Mouse (Mus musculus): ENCODE results near the gene Baz1b. TPM values are rescaled to one million over a fixed set of nuclear protein-coding genes. Genes with fewer than 3 reads are reported as not detected.
A peak's percentile ranks its signal among the peaks of the same experiment; 100 is the strongest.

The Baz1b gene
- polyA plus RNA-seq, 1 experiment, result 18.7 TPM

- Histone ChIP-seq H3K4me3 (ENCODE audit: insufficient read depth, low read depth, low read length) (peak overlapping the region; percentile 92), H3K4me1 (ENCODE audit: control insufficient read depth, insufficient read depth, low read length) (no peaks in the 10 kb centered on the region; the same call in 1 of the 2 replicates), H3K27ac (ENCODE audit: insufficient read depth, low read depth, low read length) (no peak overlapping the region), H3K27me3 (replicated peaks; ENCODE audit: control insufficient read depth, insufficient read depth, low read length) (no peaks in the 10 kb centered on the region), H3K36me3 (ENCODE audit: control insufficient read depth, insufficient read depth, low read length) (no peaks in the 10 kb centered on the region; the same call in none of the 2 replicates)
- no peak for DNase-seq
- no peak for TF ChIP-seq POLR2A (IDR thresholded peaks at IDR 0.05; ENCODE audit: low read depth, low read length)
- TF ChIP-seq CTCF (conservative IDR thresholded peaks at IDR 0.05; ENCODE audit: insufficient read depth, insufficient read length, low read depth, low read length), result no peak
- whole genome bisulfite sequencing, result under 1% methylated on average over 23 of the region's 23 CpGs
Observed at GRCm38 (mm10) chr5:135149820-135150178, 37.3 kb upstream of the Baz1b start.

GRCm38 (mm10) chr5:135156496-135156895 is 30.6 kb upstream of the Baz1b start:
- no peak for DNase-seq
- WGBS, result 96% methylated on average over 4 of the region's 4 CpGs
- H3K4me1 ChIP-seq (ENCODE audit: control insufficient read depth, insufficient read depth, low read length), result 0 out of 2 replicates have a peak, but pooled peaks cover 2% of the 10 kb centered on the region
- no peaks in the 10 kb centered on the region for H3K27me3 ChIP-seq (replicated peaks; ENCODE audit: control insufficient read depth, insufficient read depth, low read length)
- no peak overlapping the region for H3K27ac ChIP-seq (ENCODE audit: insufficient read depth, low read depth, low read length)
- TF ChIP-seq POLR2A (IDR thresholded peaks at IDR 0.05; ENCODE audit: low read depth, low read length) (no peak), CTCF (conservative IDR thresholded peaks at IDR 0.05; ENCODE audit: insufficient read depth, insufficient read length, low read depth, low read length) (no peak)
- H3K4me3 ChIP-seq (ENCODE audit: insufficient read depth, low read depth, low read length), result no peak overlapping the region
- no peaks in the 10 kb centered on the region; the same call in none of the 2 replicates for H3K36me3 ChIP-seq (ENCODE audit: control insufficient read depth, insufficient read depth, low read length)

GRCm38 (mm10) chr5:135161221-135161620 is 25.8 kb upstream of the Baz1b start:
- no peaks in the 10 kb centered on the region for H3K27me3 ChIP-seq (replicated peaks; ENCODE audit: control insufficient read depth, insufficient read depth, low read length)
- peak; percentile 40 for DNase-seq
- H3K27ac ChIP-seq (ENCODE audit: insufficient read depth, low read depth, low read length), result no peak overlapping the region
- no peak overlapping the region for H3K4me3 ChIP-seq (ENCODE audit: insufficient read depth, low read depth, low read length)
- TF ChIP-seq POLR2A (IDR thresholded peaks at IDR 0.05; ENCODE audit: low read depth, low read length), result no peak
- TF ChIP-seq CTCF (conservative IDR thresholded peaks at IDR 0.05; ENCODE audit: insufficient read depth, insufficient read length, low read depth, low read length), result no peak
- 87% methylated on average over 4 of the region's 4 CpGs for WGBS
- peaks cover 17% of the 10 kb centered on the region; the same call in 1 of the 2 replicates for H3K4me1 ChIP-seq (ENCODE audit: control insufficient read depth, insufficient read depth, low read length)
- H3K36me3 ChIP-seq (ENCODE audit: control insufficient read depth, insufficient read depth, low read length), result no peaks in the 10 kb centered on the region; the same call in 1 of the 2 replicates

GRCm38 (mm10) chr5:135161650-135162049 is 25.4 kb upstream of the Baz1b start:
- DNase-seq, result no peak
- WGBS, result 79% methylated on average over 7 of the region's 7 CpGs
- no peak for TF ChIP-seq CTCF (conservative IDR thresholded peaks at IDR 0.05; ENCODE audit: insufficient read depth, insufficient read length, low read depth, low read length)
- no peak for TF ChIP-seq POLR2A (IDR thresholded peaks at IDR 0.05; ENCODE audit: low read depth, low read length)
- Histone ChIP-seq H3K36me3 (ENCODE audit: control insufficient read depth, insufficient read depth, low read length) (no peaks in the 10 kb centered on the region; the same call in 1 of the 2 replicates), H3K27ac (ENCODE audit: insufficient read depth, low read depth, low read length) (peak overlapping the region; percentile 53; the same call in 1 of the 2 replicates), H3K27me3 (replicated peaks; ENCODE audit: control insufficient read depth, insufficient read depth, low read length) (no peaks in the 10 kb centered on the region), H3K4me1 (ENCODE audit: control insufficient read depth, insufficient read depth, low read length) (peaks cover 17% of the 10 kb centered on the region; the same call in 1 of the 2 replicates), H3K4me3 (ENCODE audit: insufficient read depth, low read depth, low read length) (no peak overlapping the region)

- 42% methylated on average over 8 of the region's 8 CpGs for WGBS
- Histone ChIP-seq H3K4me3 (ENCODE audit: insufficient read depth, low read depth, low read length) (no peak overlapping the region), H3K4me1 (ENCODE audit: control insufficient read depth, insufficient read depth, low read length) (peaks cover 17% of the 10 kb centered on the region; the same call in 1 of the 2 replicates), H3K27me3 (replicated peaks; ENCODE audit: control insufficient read depth, insufficient read depth, low read length) (no peaks in the 10 kb centered on the region), H3K27ac (ENCODE audit: insufficient read depth, low read depth, low read length) (peak overlapping the region; percentile 53), H3K36me3 (ENCODE audit: control insufficient read depth, insufficient read depth, low read length) (no peaks in the 10 kb centered on the region; the same call in 1 of the 2 replicates)
- TF ChIP-seq CTCF (conservative IDR thresholded peaks at IDR 0.05; ENCODE audit: insufficient read depth, insufficient read length, low read depth, low read length) (no peak), POLR2A (IDR thresholded peaks at IDR 0.05; ENCODE audit: low read depth, low read length) (no peak)
- DNase-seq, result peak; percentile 83
Observed at GRCm38 (mm10) chr5:135162361-135162760, 24.7 kb upstream of the Baz1b start.

- peak overlapping the region; percentile 53 for H3K27ac ChIP-seq (ENCODE audit: insufficient read depth, low read depth, low read length)
- no peaks in the 10 kb centered on the region; the same call in 1 of the 2 replicates for H3K36me3 ChIP-seq (ENCODE audit: control insufficient read depth, insufficient read depth, low read length)
- TF ChIP-seq CTCF (conservative IDR thresholded peaks at IDR 0.05; ENCODE audit: insufficient read depth, insufficient read length, low read depth, low read length), result no peak
- TF ChIP-seq POLR2A (IDR thresholded peaks at IDR 0.05; ENCODE audit: low read depth, low read length), result no peak
- peak; percentile 68 for DNase-seq
- H3K27me3 ChIP-seq (replicated peaks; ENCODE audit: control insufficient read depth, insufficient read depth, low read length), result no peaks in the 10 kb centered on the region
- 42% methylated on average over 6 of the region's 6 CpGs for WGBS
- peaks cover 17% of the 10 kb centered on the region; the same call in 1 of the 2 replicates for H3K4me1 ChIP-seq (ENCODE audit: control insufficient read depth, insufficient read depth, low read length)
- H3K4me3 ChIP-seq (ENCODE audit: insufficient read depth, low read depth, low read length), result no peak overlapping the region
Observed at GRCm38 (mm10) chr5:135162821-135163220, 24.2 kb upstream of the Baz1b start.

- H3K4me1 ChIP-seq (ENCODE audit: control insufficient read depth, insufficient read depth, low read length), result peaks cover 13% of the 10 kb centered on the region; the same call in 1 of the 2 replicates
- H3K36me3 ChIP-seq (ENCODE audit: control insufficient read depth, insufficient read depth, low read length), result no peaks in the 10 kb centered on the region; the same call in 1 of the 2 replicates
- no peaks in the 10 kb centered on the region for H3K27me3 ChIP-seq (replicated peaks; ENCODE audit: control insufficient read depth, insufficient read depth, low read length)
- H3K27ac ChIP-seq (ENCODE audit: insufficient read depth, low read depth, low read length), result no peak overlapping the region
- TF ChIP-seq POLR2A (IDR thresholded peaks at IDR 0.05; ENCODE audit: low read depth, low read length) (no peak), CTCF (conservative IDR thresholded peaks at IDR 0.05; ENCODE audit: insufficient read depth, insufficient read length, low read depth, low read length) (no peak)
- WGBS, result 56% methylated on average over 4 of the region's 4 CpGs
- no peak overlapping the region for H3K4me3 ChIP-seq (ENCODE audit: insufficient read depth, low read depth, low read length)
- DNase-seq, result no peak
Observed at GRCm38 (mm10) chr5:135166909-135167308, 20.2 kb upstream of the Baz1b start.

Data from kidney, adult 2 months (tissue).